Mouse (Mus musculus): Measurements from ENCODE around the gene Zdhhc5. TPM values are rescaled to one million over a fixed set of nuclear protein-coding genes. Genes with fewer than 3 reads are reported as not detected.

The Zdhhc5 gene
- polyA plus RNA-seq, 1 experiment from 2014 or later, result 29.7 TPM

- H3K36me3 ChIP-seq (ENCODE audit: control insufficient read depth, insufficient read depth, low read length), result no peaks in the 10 kb centered on the region
- H3K9me3 ChIP-seq (ENCODE audit: control insufficient read depth, low read length), result no peaks in the 10 kb centered on the region
- under 1% methylated on average over 24 of the region's 26 CpGs for WGBS
- DNase-seq (ENCODE audit: low spot score) (peak; percentile 45), ATAC-seq (ENCODE audit: low FRiP score, low TSS enrichment) (peak; percentile 26; the same call in 1 of the 2 replicates)
- peak overlapping the region; percentile 92 for H3K9ac ChIP-seq (ENCODE audit: low read length)
- peaks cover 10% of the 10 kb centered on the region for H3K4me1 ChIP-seq (replicated peaks; ENCODE audit: control insufficient read depth, insufficient read depth)
- no peaks in the 10 kb centered on the region for H3K27me3 ChIP-seq (ENCODE audit: control insufficient read depth, insufficient read depth, low read length)
- peak overlapping the region; percentile 85 for H3K4me3 ChIP-seq (ENCODE audit: low read depth, low read length)
- peak overlapping the region; percentile 91 for H3K4me2 ChIP-seq (replicated peaks; ENCODE audit: low read depth)
- H3K27ac ChIP-seq (replicated peaks), result peak overlapping the region; percentile 97
- TF ChIP-seq CTCF (IDR thresholded peaks at IDR 0.05; ENCODE audit: low read depth) (no peak), EP300 (optimal IDR thresholded peaks at IDR 0.05) (no peak)
Observed at GRCm38 (mm10) chr2:84742451-84743283, 27.7 kb upstream of the Zdhhc5 start.

DNA sequence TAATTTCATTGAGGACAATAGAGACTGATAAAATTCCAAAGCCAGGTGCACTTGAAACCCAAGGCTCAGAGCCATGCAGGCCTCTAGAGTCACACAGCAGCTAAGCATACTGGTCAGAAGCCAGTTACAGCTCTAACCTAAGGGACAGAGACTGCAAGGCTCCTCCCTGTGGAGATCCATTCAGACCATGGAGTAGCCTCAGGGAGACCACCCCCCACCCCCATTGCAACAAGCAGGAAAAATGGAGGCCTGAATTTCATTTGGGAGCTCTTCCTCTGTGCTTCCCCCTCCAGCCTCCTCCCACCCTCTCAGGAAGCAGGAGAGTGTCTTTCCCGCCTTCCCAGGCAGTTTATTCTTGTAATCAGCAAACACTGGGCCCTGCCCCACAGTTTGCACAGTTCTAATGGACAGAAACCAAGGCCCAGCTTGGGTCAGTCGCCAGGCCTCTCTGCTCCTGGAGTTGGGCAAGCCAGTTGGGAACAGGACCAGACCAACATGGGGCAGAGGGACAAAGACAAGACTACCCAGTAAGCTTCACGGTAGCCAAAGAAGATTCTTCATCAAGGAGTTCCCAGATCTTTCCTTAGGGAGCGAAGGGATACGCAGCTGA is 27.0 kb upstream of the Zdhhc5 start:
- WGBS, result 3% methylated on average over 5 of the region's 5 CpGs
- peaks cover 10% of the 10 kb centered on the region for H3K4me1 ChIP-seq (replicated peaks; ENCODE audit: control insufficient read depth, insufficient read depth)
- ATAC-seq (ENCODE audit: low FRiP score, low TSS enrichment), result no peak

DNA sequence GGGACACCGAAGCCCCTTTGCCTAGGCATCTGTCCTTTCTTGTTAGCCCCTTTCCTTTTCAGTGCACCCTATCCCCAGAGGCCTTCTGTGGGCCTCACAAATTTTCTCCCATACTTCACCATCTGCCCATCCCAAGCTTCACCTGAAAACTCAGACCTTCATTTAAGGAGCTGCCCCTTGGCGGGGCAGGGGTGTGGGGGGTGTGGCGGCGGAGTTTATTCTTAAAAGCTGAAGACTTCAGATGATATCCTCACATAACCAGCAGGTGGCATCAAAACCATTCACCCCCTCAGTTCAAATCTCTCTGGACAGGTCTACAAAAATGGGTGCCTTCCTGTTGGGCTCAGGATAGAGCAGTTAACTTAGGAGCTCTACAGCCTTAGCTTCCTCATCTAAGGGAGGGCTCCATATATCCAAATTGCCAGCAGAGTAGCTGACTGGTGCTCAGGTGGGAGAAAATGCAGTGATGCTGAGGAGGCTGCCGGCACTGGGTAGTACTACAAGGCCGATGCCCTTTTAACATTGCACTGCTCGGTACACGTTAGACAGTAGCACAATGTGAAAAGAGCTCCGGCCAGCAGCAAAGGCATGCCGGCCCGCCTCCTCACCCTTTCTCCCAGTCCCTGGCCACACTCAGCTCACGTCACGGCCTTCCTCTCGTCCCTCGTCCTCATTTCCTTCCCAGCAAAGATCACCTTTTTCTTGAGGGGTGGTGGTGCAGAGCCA is 25.8 kb upstream of the Zdhhc5 start:
- no peaks in the 10 kb centered on the region for H3K27me3 ChIP-seq (ENCODE audit: control insufficient read depth, insufficient read depth, low read length)
- H3K27ac ChIP-seq (replicated peaks), result no peak overlapping the region
- TF ChIP-seq CTCF (IDR thresholded peaks at IDR 0.05; ENCODE audit: low read depth) (peak; percentile 68), EP300 (optimal IDR thresholded peaks at IDR 0.05) (no peak)
- 59% methylated on average over 15 of the region's 15 CpGs for WGBS
- H3K4me3 ChIP-seq (ENCODE audit: low read depth, low read length), result no peak overlapping the region
- no peak overlapping the region for H3K9ac ChIP-seq (ENCODE audit: low read length)
- peaks cover 13% of the 10 kb centered on the region for H3K4me1 ChIP-seq (replicated peaks; ENCODE audit: control insufficient read depth, insufficient read depth)
- ATAC-seq (ENCODE audit: low FRiP score, low TSS enrichment) (no peak), DNase-seq (ENCODE audit: low spot score) (peak; percentile 26)
- H3K9me3 ChIP-seq (ENCODE audit: control insufficient read depth, low read length), result no peaks in the 10 kb centered on the region
- H3K36me3 ChIP-seq (ENCODE audit: control insufficient read depth, insufficient read depth, low read length), result no peaks in the 10 kb centered on the region
- 0 out of 2 replicates have a peak overlapping the region, but pooled peaks have one; percentile 8 for H3K4me2 ChIP-seq (replicated peaks; ENCODE audit: low read depth)

More for the DNA sequence above, 27.0 kb upstream of the Zdhhc5 start:
- DNase-seq (ENCODE audit: low spot score), result peak; percentile 49
- Histone ChIP-seq H3K36me3 (ENCODE audit: control insufficient read depth, insufficient read depth, low read length) (no peaks in the 10 kb centered on the region), H3K4me3 (ENCODE audit: low read depth, low read length) (peak overlapping the region; percentile 85), H3K27ac (replicated peaks) (peak overlapping the region; percentile 97), H3K27me3 (ENCODE audit: control insufficient read depth, insufficient read depth, low read length) (no peaks in the 10 kb centered on the region), H3K4me2 (replicated peaks; ENCODE audit: low read depth) (peak overlapping the region; percentile 91), H3K9ac (ENCODE audit: low read length) (peak overlapping the region; percentile 92), H3K9me3 (ENCODE audit: control insufficient read depth, low read length) (no peaks in the 10 kb centered on the region)
- TF ChIP-seq CTCF (IDR thresholded peaks at IDR 0.05; ENCODE audit: low read depth) (no peak), EP300 (optimal IDR thresholded peaks at IDR 0.05) (no peak)

DNA sequence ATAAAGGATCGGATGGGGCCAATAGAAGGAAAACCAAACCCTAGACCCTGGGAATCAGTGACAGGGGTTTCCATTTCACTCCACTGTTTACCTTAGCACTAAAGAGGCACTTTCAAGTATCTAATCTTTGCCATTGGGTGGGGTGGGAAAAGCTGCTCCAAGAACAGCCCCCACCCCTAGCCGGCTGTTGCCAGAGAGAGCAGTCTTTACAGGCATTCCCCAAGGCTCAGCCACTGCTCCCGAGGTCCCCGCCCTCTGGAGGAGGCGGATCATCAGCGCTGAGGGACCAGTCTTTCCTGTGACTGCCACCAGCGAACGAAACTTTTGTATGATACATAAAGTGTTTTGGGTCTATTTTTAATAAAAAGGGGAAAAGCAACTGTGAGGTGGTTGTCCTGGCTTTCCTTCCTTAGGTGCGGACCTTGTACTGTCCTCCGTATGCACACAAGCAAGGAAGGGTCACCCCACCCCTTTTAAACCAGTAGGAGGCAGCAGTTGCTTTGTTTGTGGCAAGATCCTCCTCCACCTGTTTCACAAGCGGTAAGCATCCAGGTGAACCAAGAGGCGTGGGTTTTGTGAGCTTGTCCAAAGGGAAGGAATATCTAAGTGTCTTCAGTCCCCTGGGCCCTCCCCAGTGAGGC is 23.4 kb upstream of the Zdhhc5 start:
- H3K4me1 ChIP-seq (replicated peaks; ENCODE audit: control insufficient read depth, insufficient read depth), result peaks cover 13% of the 10 kb centered on the region
- peak overlapping the region; percentile 49 for H3K4me2 ChIP-seq (replicated peaks; ENCODE audit: low read depth)
- no peak overlapping the region; the same call in 1 of the 2 replicates for H3K27ac ChIP-seq (replicated peaks)
- no peak for TF ChIP-seq EP300 (optimal IDR thresholded peaks at IDR 0.05)
- peak; percentile 81 for TF ChIP-seq CTCF (IDR thresholded peaks at IDR 0.05; ENCODE audit: low read depth)
- ATAC-seq (ENCODE audit: low FRiP score, low TSS enrichment) (0 out of 2 replicates have a peak, but pooled peaks have one; percentile 30), DNase-seq (ENCODE audit: low spot score) (peak; percentile 64)
- no peaks in the 10 kb centered on the region for H3K9me3 ChIP-seq (ENCODE audit: control insufficient read depth, low read length)
- H3K4me3 ChIP-seq (ENCODE audit: low read depth, low read length), result peak overlapping the region; percentile 19
- 0 out of 2 replicates have a peak overlapping the region, but pooled peaks have one; percentile 27 for H3K9ac ChIP-seq (ENCODE audit: low read length)
- H3K36me3 ChIP-seq (ENCODE audit: control insufficient read depth, insufficient read depth, low read length), result no peaks in the 10 kb centered on the region
- WGBS, result 1% methylated on average over 12 of the region's 12 CpGs
- H3K27me3 ChIP-seq (ENCODE audit: control insufficient read depth, insufficient read depth, low read length), result 0 out of 2 replicates have a peak, but pooled peaks cover 2% of the 10 kb centered on the region

DNA sequence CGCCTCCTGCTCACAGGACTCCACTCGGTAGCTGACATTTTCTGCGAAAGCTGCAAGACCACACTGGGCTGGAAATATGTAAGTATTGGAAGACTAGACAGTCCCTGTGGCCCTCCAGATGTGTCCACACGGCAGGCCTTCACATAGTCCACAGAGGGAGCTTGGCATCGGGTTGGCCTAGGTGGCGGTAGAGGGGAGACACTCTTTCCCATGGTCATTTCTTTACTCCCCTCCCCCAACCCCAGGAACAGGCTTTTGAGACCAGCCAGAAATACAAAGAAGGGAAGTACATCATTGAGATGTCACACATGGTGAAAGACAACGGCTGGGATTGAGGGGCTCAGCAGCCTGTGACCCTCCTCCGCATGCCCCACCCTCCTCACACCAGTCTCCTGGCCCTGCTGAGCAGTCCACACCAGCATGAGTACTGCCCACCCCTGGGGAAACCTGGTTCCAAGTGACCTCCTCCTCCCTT is 22.5 kb upstream of the Zdhhc5 start:
- no peak overlapping the region for H3K9ac ChIP-seq (ENCODE audit: low read length)
- peak; percentile 53 for TF ChIP-seq CTCF (IDR thresholded peaks at IDR 0.05; ENCODE audit: low read depth)
- no peak for TF ChIP-seq EP300 (optimal IDR thresholded peaks at IDR 0.05)
- peak overlapping the region; percentile 58; the same call in 1 of the 2 replicates for H3K27ac ChIP-seq (replicated peaks)
- H3K4me1 ChIP-seq (replicated peaks; ENCODE audit: control insufficient read depth, insufficient read depth), result peaks cover 13% of the 10 kb centered on the region
- H3K36me3 ChIP-seq (ENCODE audit: control insufficient read depth, insufficient read depth, low read length), result no peaks in the 10 kb centered on the region
- DNase-seq (ENCODE audit: low spot score) (peak; percentile 19), ATAC-seq (ENCODE audit: low FRiP score, low TSS enrichment) (no peak)
- H3K9me3 ChIP-seq (ENCODE audit: control insufficient read depth, low read length), result no peaks in the 10 kb centered on the region
- 9% methylated on average over 8 of the region's 8 CpGs for WGBS
- H3K4me2 ChIP-seq (replicated peaks; ENCODE audit: low read depth), result no peak overlapping the region
- H3K4me3 ChIP-seq (ENCODE audit: low read depth, low read length), result no peak overlapping the region
- 0 out of 2 replicates have a peak, but pooled peaks cover 2% of the 10 kb centered on the region for H3K27me3 ChIP-seq (ENCODE audit: control insufficient read depth, insufficient read depth, low read length)

Data from stomach, postnatal 0 days (tissue).